Mouse (Mus musculus): ENCODE data around the gene Gm11273.
"Not testable (repeated sequence)": the region's sequence is repeated elsewhere in the genome, so short reads cannot be mapped to it uniquely, and the experiment has no call there.

Gene Gm11273

DNA sequence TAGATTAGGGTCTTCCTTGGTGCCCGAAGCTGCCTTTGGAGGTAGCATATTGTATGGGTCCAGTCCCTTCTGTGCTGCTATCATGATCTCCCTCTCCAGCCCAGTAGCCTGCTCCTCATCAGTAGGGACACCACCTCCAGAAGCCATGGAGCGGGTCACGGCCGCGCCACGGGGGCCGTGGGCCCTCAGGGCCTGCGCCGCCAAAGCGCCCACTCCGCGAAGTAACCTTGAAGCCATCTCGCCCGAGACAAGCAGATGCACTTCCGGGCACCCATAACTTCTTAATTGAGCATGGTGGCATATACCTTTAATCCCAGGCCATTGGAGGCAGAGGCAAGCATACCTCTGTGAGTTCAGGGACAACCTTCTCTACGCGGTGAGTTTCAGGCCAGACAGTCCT lies at the start of gene Gm11273:
Gene Gm11273 (minus strand): TSS at position 237 of the 400 bp plus-strand sequence.
- DNase-seq (ENCODE audit: low spot score), result not testable (repeated sequence)

- DNase-seq (ENCODE audit: low spot score), result no peak
These were observed 49.3 kb upstream of the Gm11273 start for GRCm38 (mm10) chr13:21550416-21551110.

- DNase-seq (ENCODE audit: low spot score), result no peak
These were observed 48.3 kb upstream of the Gm11273 start for GRCm38 (mm10) chr13:21549487-21549886.

DNA sequence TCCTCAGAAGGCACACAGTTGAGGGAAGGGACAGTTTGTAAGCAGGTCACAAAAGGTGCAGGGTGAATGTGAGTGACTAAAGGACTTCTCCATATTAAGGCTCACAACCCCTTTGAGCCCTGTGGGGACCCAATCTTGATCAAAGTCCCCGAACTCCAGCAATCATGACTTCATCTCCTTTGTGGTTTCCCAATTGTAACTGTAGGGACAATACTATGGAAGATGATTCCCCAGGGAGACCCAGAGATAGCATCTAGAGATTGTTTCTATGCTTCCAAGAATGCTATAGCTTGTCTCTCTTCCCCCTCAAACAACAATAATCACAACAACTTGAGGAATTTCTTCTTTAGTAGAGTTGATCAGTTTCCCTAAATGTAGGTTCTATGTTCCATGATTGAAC lies 41.5 kb upstream of the Gm11273 start, which contains the start of gene Olfr1366:
Gene Olfr1366 (minus strand): TSS at position 101 of the 400 bp plus-strand sequence.
- DNase-seq (ENCODE audit: low spot score), result no peak

GRCm38 (mm10) chr13:21530781-21531201 lies 29.6 kb upstream of the Gm11273 start, which contains the start of gene Zkscan8:
Gene Zkscan8 (minus strand): TSS chr13:21531120.
- peak; percentile 72 for DNase-seq (ENCODE audit: low spot score)

DNA sequence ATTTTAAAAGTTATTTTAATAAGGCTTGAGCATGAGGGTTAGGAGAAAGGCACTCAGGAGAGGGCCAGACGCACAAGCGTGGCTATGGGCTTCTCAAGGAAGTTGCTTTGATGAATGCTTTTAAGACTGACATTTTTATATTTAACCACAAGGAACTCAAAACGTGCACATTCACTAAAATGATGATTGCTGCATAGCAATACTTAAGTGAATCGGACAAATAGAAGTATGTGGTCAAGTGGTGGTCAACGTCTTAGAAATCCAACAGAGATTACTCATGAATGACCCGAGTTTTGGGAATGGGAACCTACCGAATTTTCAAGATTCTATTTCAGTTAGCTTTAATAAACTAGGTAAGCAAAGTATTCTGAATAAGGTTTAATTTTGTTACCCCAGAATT lies 28.9 kb upstream of the Gm11273 start:
- no peak for DNase-seq (ENCODE audit: low spot score)

- DNase-seq (ENCODE audit: low spot score), result peak; percentile 58
These were observed 5.0 kb upstream of the Gm11273 start for GRCm38 (mm10) chr13:21506221-21506649.

- no peak for DNase-seq (ENCODE audit: low spot score)
These were observed 1.1 kb upstream of the Gm11273 start for GRCm38 (mm10) chr13:21502296-21502695.

GRCm38 (mm10) chr13:21495080-21495479 lies 6.1 kb downstream of the Gm11273 start, which contains the start of gene AK157302:
Gene AK157302 (plus strand): TSS chr13:21495223.
- DNase-seq (ENCODE audit: low spot score), result no peak

DNA sequence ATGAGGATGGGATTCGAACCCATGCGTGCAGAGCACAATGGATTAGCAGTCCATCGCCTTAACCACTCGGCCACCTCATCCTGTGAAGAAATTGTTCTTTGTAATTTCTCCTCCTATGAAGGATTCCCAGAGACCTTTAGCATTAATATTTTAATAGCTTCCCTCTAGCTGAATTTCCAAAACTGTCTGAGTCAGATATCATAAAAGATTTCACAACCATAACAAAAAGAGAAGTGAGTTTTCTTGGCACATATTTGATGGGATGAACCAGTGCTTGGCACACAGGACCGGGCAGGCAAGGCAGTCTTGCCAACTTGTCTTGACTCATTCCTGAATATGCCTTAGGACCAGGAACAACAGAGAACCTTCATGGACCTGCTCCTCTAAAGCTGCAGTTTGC lies 8.4 kb downstream of the Gm11273 start:
- no peak for DNase-seq (ENCODE audit: low spot score)

DNA sequence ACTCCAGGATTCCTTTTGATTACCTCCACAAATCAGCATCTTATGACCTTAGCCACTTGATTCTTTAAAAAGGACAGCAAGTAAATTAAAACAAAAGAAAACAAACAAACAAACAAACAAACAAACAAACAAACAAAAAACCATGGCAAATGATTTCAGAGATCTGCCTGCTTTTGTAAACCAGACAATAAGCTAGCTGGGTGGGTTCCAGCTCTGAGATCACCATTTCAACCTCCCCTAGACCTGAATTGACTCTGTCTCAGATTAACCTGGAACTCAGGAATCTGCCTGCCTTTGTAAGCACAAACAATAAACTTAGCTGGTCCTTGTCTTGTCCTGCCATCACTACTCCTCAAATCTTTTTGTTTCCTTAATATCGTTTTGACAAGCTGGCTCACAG lies 14.3 kb downstream of the Gm11273 start:
- no peak for DNase-seq (ENCODE audit: low spot score)

DNA sequence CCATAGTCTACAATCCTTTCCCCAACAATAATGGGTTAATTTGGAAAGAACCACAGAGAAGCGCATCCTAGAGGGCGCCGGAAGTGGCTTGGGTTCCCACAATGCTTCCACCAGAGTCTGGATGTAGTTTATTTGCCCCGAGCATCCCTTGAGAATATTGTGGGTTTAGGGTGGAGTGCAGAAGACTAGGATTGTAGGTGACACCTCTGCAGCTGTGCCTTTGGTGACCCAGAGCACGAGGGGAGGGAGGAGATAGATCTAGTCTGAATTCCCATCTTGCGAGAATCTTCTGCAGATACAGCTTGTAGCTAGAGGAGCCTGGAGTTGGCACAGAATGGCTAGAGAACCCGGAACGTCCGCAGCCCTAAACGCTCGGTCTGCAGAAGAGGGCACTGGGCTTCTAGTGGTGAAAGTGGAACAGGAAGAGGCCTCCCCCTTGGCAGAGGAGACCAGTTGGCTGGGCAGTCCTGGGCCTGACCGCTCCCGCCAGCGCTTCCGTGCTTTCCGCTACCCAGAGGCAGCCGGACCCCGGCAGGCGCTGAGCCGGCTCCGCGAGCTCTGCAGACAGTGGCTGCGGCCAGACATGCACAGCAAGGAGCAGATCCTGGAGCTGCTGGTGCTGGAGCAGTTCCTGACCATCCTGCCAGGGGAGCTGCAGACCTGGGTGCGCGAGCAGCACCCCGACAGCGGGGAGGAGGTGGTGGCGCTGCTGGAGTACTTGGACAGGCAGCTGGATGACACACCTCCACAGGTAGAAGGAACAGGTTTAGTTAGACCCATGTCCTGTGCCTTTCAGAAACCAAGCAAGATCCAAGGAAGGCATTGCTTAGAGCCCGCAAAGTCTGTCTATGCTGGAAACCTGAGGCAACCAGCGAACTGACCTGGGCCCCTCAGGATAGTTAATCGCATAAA lies 22.2 kb downstream of the Gm11273 start, which contains the start of the genes Zkscan4 and Gm10065:
Gene Zkscan4 (plus strand): TSS at position 149 of the 912 bp plus-strand sequence.
Gene Gm10065 (minus strand): TSS at position 683 of the 912 bp plus-strand sequence.
- DNase-seq (ENCODE audit: low spot score), result peak; percentile 57

DNA sequence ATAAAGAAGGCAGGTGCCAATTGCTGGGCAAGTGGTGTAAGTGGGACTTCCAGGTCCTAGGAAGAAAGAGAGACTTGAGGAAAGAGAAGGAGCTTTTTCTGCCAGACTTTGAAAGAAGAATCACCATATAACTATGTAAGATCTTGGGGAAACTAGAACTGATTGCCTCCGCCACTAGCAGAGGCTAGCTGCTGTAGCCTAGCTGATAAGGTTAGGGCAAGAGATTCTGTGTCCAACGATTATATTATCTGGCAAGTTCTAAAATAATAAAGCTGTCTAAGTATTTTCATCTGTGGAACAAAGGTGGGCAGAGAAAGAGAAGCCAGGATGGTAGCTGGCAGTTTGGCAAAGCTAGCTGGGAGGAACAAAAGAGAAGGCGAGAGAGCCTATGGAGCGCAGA lies 28.8 kb downstream of the Gm11273 start:
- no peak for DNase-seq (ENCODE audit: low spot score)

DNA sequence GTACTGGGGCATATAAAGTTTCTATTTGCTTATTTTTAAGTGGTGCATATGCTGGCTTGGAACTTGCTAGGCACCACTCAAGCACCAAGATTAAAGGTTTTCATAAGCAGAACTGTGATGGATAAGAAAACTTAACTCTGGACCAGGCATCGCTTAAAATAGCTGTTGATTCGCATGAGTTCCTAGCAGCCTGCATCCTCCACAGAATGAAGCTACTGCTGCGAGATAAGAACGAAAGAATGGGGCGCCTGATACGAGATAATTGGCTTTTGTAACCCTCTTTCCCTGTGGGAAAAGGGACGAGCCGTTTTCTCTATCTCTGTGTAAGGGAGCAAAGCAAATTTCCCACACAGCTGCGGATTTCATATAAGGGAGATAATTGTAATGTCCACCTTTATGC lies 32.1 kb downstream of the Gm11273 start:
- DNase-seq (ENCODE audit: low spot score), result no peak

- DNase-seq (ENCODE audit: low spot score), result peak; percentile 48
These were observed 32.9 kb downstream of the Gm11273 start, which contains the start of gene Nkapl for GRCm38 (mm10) chr13:21468061-21469019. Gene Nkapl (minus strand): TSS chr13:21468509.

GRCm38 (mm10) chr13:21467336-21467735 lies 33.9 kb downstream of the Gm11273 start:
- DNase-seq (ENCODE audit: low spot score), result no peak

GRCm38 (mm10) chr13:21462516-21462915 lies 38.7 kb downstream of the Gm11273 start:
- DNase-seq (ENCODE audit: low spot score), result not testable (repeated sequence)

GRCm38 (mm10) chr13:21456347-21456746 lies 44.9 kb downstream of the Gm11273 start:
- DNase-seq (ENCODE audit: low spot score), result no peak

DNA sequence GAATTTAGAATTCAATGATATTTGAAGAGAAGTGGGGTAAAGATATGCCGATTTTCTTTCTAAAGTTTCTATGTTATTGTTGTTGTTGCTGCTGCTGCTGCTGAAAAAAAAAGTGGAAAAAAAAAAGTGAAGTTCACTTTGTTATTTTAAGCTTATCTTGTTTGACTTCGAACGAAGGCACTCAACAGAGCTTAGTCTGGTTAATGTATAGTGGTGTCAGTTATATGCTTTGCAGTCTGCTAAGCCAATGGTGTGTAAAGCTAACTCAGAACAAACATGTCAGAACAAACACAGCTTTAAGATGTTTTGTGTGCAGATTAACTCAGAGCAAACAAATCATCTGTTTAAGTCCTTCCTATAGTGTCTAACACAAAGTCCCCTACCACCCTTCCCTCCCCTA lies 47.1 kb downstream of the Gm11273 start:
- DNase-seq (ENCODE audit: low spot score), result no peak

GRCm38 (mm10) chr13:21453449-21453848 lies 47.8 kb downstream of the Gm11273 start, which contains the start of gene Zscan26:
Gene Zscan26 (minus strand): TSS chr13:21453730.
- DNase-seq (ENCODE audit: low spot score), result peak; percentile 68

DNA sequence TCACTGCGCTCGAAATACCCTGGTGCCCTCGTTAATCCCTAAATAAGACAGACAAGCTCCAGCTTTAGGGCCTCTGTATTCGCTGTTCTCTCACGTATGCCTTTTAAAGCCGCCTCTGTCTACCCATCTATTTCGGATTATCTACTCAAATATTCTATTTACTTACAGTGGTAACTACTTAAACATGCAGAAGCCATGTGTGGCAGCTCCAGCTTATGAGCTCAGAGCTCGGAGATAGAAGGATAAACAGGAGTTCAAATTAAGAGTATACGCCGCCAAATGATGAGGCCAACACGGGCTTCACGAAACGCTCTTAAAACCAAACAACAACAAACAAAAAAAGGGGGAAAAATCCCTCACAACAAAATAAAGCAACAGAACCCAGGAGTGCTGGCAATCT lies 48.2 kb downstream of the Gm11273 start:
- DNase-seq (ENCODE audit: low spot score), result no peak
